Mouse (Mus musculus): Measurements from ENCODE around the gene Gm13278.
"Not testable (repeated sequence)": the region's sequence is repeated elsewhere in the genome, so short reads cannot be mapped to it uniquely, and the experiment has no call there.

DNA sequence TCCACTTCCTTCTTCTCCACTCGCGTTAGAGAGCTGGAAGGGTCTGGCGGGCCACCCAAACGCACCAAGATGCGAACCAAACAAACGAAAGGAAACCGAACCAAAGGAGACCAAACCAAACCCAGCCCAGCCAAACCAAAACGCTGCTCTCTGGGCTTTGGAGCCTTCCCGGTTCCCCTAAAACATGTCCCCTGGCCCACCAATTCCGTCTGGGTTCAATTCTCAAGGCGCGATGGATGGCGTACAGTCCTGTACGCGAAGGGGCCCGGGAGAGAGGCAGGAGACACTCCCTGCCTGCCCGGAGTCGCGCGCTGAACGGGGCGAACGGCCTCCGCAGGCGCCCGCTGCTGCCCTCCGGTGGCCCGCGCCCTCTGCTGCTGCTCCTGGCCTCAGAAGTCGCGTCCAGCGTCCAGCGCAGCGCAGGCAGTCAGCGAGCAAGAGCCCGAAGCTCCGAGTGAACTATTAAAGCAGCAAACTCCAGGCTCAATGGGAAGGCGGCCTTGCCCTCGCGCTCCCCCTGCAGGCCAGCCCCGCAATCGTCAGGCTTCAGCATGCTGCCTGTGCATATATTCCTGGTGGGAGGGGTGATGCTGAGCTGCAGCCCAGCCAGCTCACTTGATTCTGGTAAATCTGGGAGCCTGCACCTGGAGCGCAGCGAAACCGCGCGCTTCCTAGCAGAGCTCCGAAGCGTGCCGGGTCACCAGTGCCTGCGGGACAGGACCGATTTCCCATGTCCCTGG is 2.8 kb downstream of the Gm13278 start, which contains the start of gene Gm13275:
- TF ChIP-seq CTCF (IDR thresholded peaks at IDR 0.05; ENCODE audit: borderline replicate concordance, control insufficient read depth, extremely low read depth, insufficient read depth, low read length, poor library complexity); POLR2A (IDR thresholded peaks at IDR 0.05; ENCODE audit: control insufficient read depth, extremely low read depth, insufficient read depth, low read length, poor library complexity): not testable (repeated sequence)

All from thymus, adult 2 months (tissue).